ENCODE assay signal across 8 mouse cellular contexts in the genomic region with DNA sequence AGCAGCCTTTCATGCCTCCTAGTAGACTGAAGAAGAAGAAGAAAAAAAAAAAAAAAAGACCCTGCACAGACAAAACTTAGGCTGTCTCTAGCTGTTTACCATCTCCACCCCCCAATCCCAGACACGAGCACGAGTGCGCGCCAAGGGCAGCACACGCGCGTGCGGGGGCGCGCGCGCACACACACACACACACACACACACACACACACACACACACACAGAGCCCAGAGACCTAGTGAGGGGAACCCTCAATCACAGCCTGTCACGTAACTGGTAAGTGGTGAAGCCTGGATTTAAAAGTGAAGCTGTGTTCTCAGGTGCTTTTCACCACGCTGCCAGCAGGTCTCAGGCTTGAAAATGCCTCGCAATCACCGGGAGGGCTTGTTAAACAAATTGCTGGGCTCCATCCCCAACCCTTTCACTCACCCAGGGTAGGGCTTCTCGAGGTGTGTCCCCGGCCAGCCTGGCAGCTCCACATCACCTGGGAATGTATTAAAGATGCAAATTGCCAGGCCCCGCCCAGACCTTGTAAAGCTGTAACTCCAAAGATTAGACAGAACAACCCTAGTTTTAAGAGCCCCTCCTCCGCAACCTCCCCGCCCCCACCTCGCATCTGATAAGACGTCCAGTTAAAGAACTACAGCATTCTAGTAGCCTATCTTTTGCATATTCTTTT. TPM values are rescaled to one million over a fixed set of nuclear protein-coding genes. Genes with fewer than 3 reads are reported as not detected.
A peak's percentile ranks its signal among the peaks of the same experiment; 100 is the strongest.
DNase-seq lines count a peak whose midpoint lies in the region; ATAC-seq lines count a peak whose summit lies in the region.

No protein-coding gene starts in this region.

- H3K27ac ChIP-seq in heart, embryonic 13.5 days (replicated peaks), result peak overlapping the region; percentile 72

- no peaks in the 10 kb centered on the region for H3K27me3 ChIP-seq in heart, embryonic 13.5 days (replicated peaks)

- H3K9ac ChIP-seq in heart, embryonic 13.5 days, result peak overlapping the region; percentile 95

- peak overlapping the region; percentile 83 for H3K4me2 ChIP-seq in heart, embryonic 13.5 days

- peaks cover 58% of the 10 kb centered on the region for H3K4me1 ChIP-seq in heart, embryonic 13.5 days

- WGBS in heart, embryonic 13.5 days, result 1% methylated on average over 23 of the region's 23 CpGs

- no peaks in the 10 kb centered on the region for H3K36me3 ChIP-seq in heart, embryonic 13.5 days

- peak; percentile 32 for DNase-seq in urinary bladder, postnatal 25 days (ENCODE audit: low spot score)
- DNase-seq in urinary bladder, adult 2 months (ENCODE audit: low spot score), result no peak
- DNase-seq in cerebellum, adult 9-11 months, result peak; percentile 61
- peak; percentile 63 to 75 for DNase-seq in kidney, postnatal 25 days
- DNase-seq in spleen, adult 18-20 months, result peak; percentile 10 to 28
- no peak for DNase-seq in layer of hippocampus, adult 9-10 months (ENCODE audit: low spot score)

- peak overlapping the region; percentile 90 for H3K4me3 ChIP-seq in heart, embryonic 13.5 days

- H3K9me3 ChIP-seq in heart, embryonic 13.5 days, result no peaks in the 10 kb centered on the region

- no peak for ATAC-seq in heart, embryonic 13.5 days (ENCODE audit: extremely low read depth, insufficient number of reproducible peaks, low FRiP score, low TSS enrichment)
- ATAC-seq in megakaryocyte-erythroid progenitor cell, adult 5-6 weeks (replicated peaks; ENCODE audit: low FRiP score, low TSS enrichment, poor library complexity, severe bottlenecking), result peak; percentile 58

RNA-seq across cellular contexts. Expression of a gene that starts 1.7 kb away (rescaled TPM):
- polyA plus RNA-seq in urinary bladder, adult 2 months (2012; rRNA removed), result 21.5 and 23.9 TPM in 2 replicates
- 14.7 and 16.2 TPM in 2 replicates for polyA plus RNA-seq in heart, embryonic 13.5 days (2015; fragmentation: Nextera tagmentation; extraction: Ambion mirVana)
- 20.7 and 22.7 TPM in 2 replicates for total RNA-seq in megakaryocyte-erythroid progenitor cell, adult 5-6 weeks (2014; fragmentation: Nextera tagmentation)
- total RNA-seq in megakaryocyte-erythroid progenitor cell, adult 5-6 weeks (2017), result 9.6 and 22.9 TPM in 2 replicates

Comparison
In these comparisons a context has a peak if more than half of its experiments do, and no peak if none do; other contexts are left out.
1. DNase-seq: peak in urinary bladder, postnatal 25 days (single experiment), cerebellum, adult 9-11 months (single experiment), kidney, postnatal 25 days (2 of 2) and spleen, adult 18-20 months (2 of 2); none in urinary bladder, adult 2 months (single experiment) and layer of hippocampus, adult 9-10 months (single experiment).